Mouse (Mus musculus) ZHBTc4 (cell line): ENCODE measurements around the gene Gadl1.

Experiments used
- DNase-seq: peaks from one replicate; pipeline ENCODE4 v3.0.0-alpha.2; 2011; ENCODE audit warnings: low read depth, low spot score

Gene Gadl1

GRCm38 (mm10) chr9:115936350-115936749, 27.1 kb downstream of the Gadl1 start:
- DNase-seq: no peak

- DNase-seq: peak; percentile 48
Measured at GRCm38 (mm10) chr9:115937915-115938314, 28.7 kb downstream of the Gadl1 start.

- no peak for DNase-seq
Measured at GRCm38 (mm10) chr9:115939420-115939819, 30.2 kb downstream of the Gadl1 start.

- DNase-seq: no peak
Measured at GRCm38 (mm10) chr9:115941171-115941570, 31.9 kb downstream of the Gadl1 start.

GRCm38 (mm10) chr9:115942486-115942885, 33.2 kb downstream of the Gadl1 start:
- no peak for DNase-seq

GRCm38 (mm10) chr9:115942989-115943388, 33.7 kb downstream of the Gadl1 start:
- no peak for DNase-seq

GRCm38 (mm10) chr9:115943577-115944320, 34.5 kb downstream of the Gadl1 start:
- DNase-seq: no peak

- DNase-seq: no peak
Measured at GRCm38 (mm10) chr9:115965056-115965455, 55.8 kb downstream of the Gadl1 start.

GRCm38 (mm10) chr9:115966116-115966515, 56.9 kb downstream of the Gadl1 start:
- DNase-seq: no peak

- DNase-seq: no peak
Measured at GRCm38 (mm10) chr9:115966746-115967145, 57.5 kb downstream of the Gadl1 start.

- no peak for DNase-seq
Measured at GRCm38 (mm10) chr9:115967638-115968037, 58.4 kb downstream of the Gadl1 start.

GRCm38 (mm10) chr9:115976901-115977300, 67.6 kb downstream of the Gadl1 start:
- no peak for DNase-seq

- DNase-seq: no peak
Measured at GRCm38 (mm10) chr9:115977598-115978240, 68.5 kb downstream of the Gadl1 start.

- DNase-seq: no peak
Measured at GRCm38 (mm10) chr9:115978478-115978877, 69.2 kb downstream of the Gadl1 start.

- DNase-seq: peak; percentile 68
Measured at GRCm38 (mm10) chr9:115990661-115991060, 81.4 kb downstream of the Gadl1 start.

- no peak for DNase-seq
Measured at GRCm38 (mm10) chr9:115994772-115995171, 85.5 kb downstream of the Gadl1 start.

- no peak for DNase-seq
Measured at GRCm38 (mm10) chr9:115995856-115996560, 86.8 kb downstream of the Gadl1 start.

GRCm38 (mm10) chr9:115998383-115998782, 89.1 kb downstream of the Gadl1 start:
- no peak for DNase-seq

- no peak for DNase-seq
Measured at GRCm38 (mm10) chr9:115999361-115999990, 90.2 kb downstream of the Gadl1 start.

GRCm38 (mm10) chr9:116013911-116014310, 104.7 kb downstream of the Gadl1 start:
- peak; percentile 21 for DNase-seq

- no peak for DNase-seq
Measured at GRCm38 (mm10) chr9:116016221-116016620, 107.0 kb downstream of the Gadl1 start.

- DNase-seq: no peak
Measured at GRCm38 (mm10) chr9:116017091-116017490, 107.8 kb downstream of the Gadl1 start.
